Mouse (Mus musculus) embryonic fibroblast, embryonic 13.5 days (primary cell): ENCODE data around the gene Gadd45b. TPM values are rescaled to one million over a fixed set of nuclear protein-coding genes. Genes with fewer than 3 reads are reported as not detected.

Experiments
- H3K27ac ChIP-seq: 2 replicates; pipeline ENCODE4 v1.5.1; 2012; ENCODE audit warnings: low read length, control low read depth, inconsistent platforms; ENCODE audit not compliant: insufficient read depth
- H3K4me1 ChIP-seq: 2 replicates; pipeline ENCODE4 v1.6.1; 2011; ENCODE audit warnings: low read length; ENCODE audit not compliant: control insufficient read depth, insufficient read depth
- H3K4me3 ChIP-seq: 2 replicates; pipeline ENCODE4 v1.5.1; 2011; ENCODE audit warnings: mild to moderate bottlenecking, control low read depth, low read length; ENCODE audit not compliant: insufficient read depth
- CTCF ChIP-seq: IDR thresholded peaks from 2 replicates; pipeline ENCODE4 v1.5.1; 2011; ENCODE audit warnings: mild to moderate bottlenecking, control low read depth, low read length, moderate library complexity, borderline replicate concordance; ENCODE audit not compliant: insufficient read depth
- POLR2A ChIP-seq: IDR thresholded peaks from 2 replicates; pipeline ENCODE4 v1.6.1; 2011; ENCODE audit warnings: low read depth, mild to moderate bottlenecking, control low read depth, low read length, moderate library complexity
- polyA plus RNA-seq: library from polyadenylated mRNA; stranded (reverse); fragments of >200 nt; gene quantifications from 2 replicates; pipeline ENCODE4 v1.2.4, GENCODE M21; 2011; ENCODE audit warnings: low read depth; ENCODE audit not compliant: missing spikeins, insufficient read length

Gene Gadd45b
- polyA plus RNA-seq, 1 experiment: 45.7 TPM

- no peak overlapping the region for H3K27ac ChIP-seq
- TF ChIP-seq POLR2A (no peak), CTCF (no peak)
- H3K4me3 ChIP-seq: no peak overlapping the region
- no peaks in the 10 kb centered on the region for H3K4me1 ChIP-seq
These were observed 42.5 kb downstream of the Gadd45b start for GRCm38 (mm10) chr10:80972071-80972987.

- H3K4me3 ChIP-seq: no peak overlapping the region
- TF ChIP-seq POLR2A: no peak
- no peak for TF ChIP-seq CTCF
- H3K4me1 ChIP-seq: no peaks in the 10 kb centered on the region
- no peak overlapping the region for H3K27ac ChIP-seq
These were observed 43.8 kb downstream of the Gadd45b start for GRCm38 (mm10) chr10:80973722-80974121.

GRCm38 (mm10) chr10:80975478-80975877 lies 45.6 kb downstream of the Gadd45b start:
- no peak overlapping the region for H3K27ac ChIP-seq
- TF ChIP-seq POLR2A (no peak), CTCF (no peak)
- H3K4me3 ChIP-seq: no peak overlapping the region
- no peaks in the 10 kb centered on the region for H3K4me1 ChIP-seq

GRCm38 (mm10) chr10:80981564-80982112 lies 51.8 kb downstream of the Gadd45b start:
- no peak overlapping the region for H3K27ac ChIP-seq
- no peak overlapping the region for H3K4me3 ChIP-seq
- peaks cover 2% of the 10 kb centered on the region; the same call in 1 of the 2 replicates for H3K4me1 ChIP-seq
- TF ChIP-seq POLR2A (no peak), CTCF (no peak)

Other genes starting within 250 kb of the Gadd45b start
- gene Mob3a, start 228.1 kb upstream of the Gadd45b start, polyA plus RNA-seq: 40.9 and 56.0 TPM in 2 replicates
- 24.6 and 38.5 TPM in 2 replicates for gene Izumo4, start 227.9 kb upstream of the Gadd45b start, polyA plus RNA-seq
- gene Ap3d1, start 187.8 kb upstream of the Gadd45b start, polyA plus RNA-seq: 116 and 155 TPM in 2 replicates
- 22.3 and 22.4 TPM in 2 replicates for gene Dot1l, start 174.9 kb upstream of the Gadd45b start, polyA plus RNA-seq
- gene Sf3a2, start 131.9 kb upstream of the Gadd45b start, polyA plus RNA-seq: 48.0 and 49.3 TPM in 2 replicates
- gene Plekhj1, start 131.4 kb upstream of the Gadd45b start, polyA plus RNA-seq: 59.1 and 59.9 TPM in 2 replicates
- not detected in 2 replicates for gene Amh, start 124.8 kb upstream of the Gadd45b start, polyA plus RNA-seq
- gene Jsrp1, start 116.6 kb upstream of the Gadd45b start, polyA plus RNA-seq: 0.70 TPM in 1 of 2 replicates, not detected in the other
- 331 and 347 TPM in 2 replicates for gene Oaz1, start 103.4 kb upstream of the Gadd45b start, polyA plus RNA-seq
- 0.19 TPM in 1 of 2 replicates, not detected in the other for gene Lingo3, start 86.0 kb upstream of the Gadd45b start, polyA plus RNA-seq
- gene Lsm7, start 74.9 kb upstream of the Gadd45b start, polyA plus RNA-seq: 75.6 and 106 TPM in 2 replicates
- gene Sppl2b, start 74.8 kb upstream of the Gadd45b start, polyA plus RNA-seq: 23.8 and 30.9 TPM in 2 replicates
- gene Tmprss9, start 58.2 kb upstream of the Gadd45b start, polyA plus RNA-seq: not detected in 2 replicates
- gene Timm13, start 29.1 kb upstream of the Gadd45b start, polyA plus RNA-seq: 75.8 and 89.2 TPM in 2 replicates
- gene Lmnb2, start 11.8 kb upstream of the Gadd45b start, polyA plus RNA-seq: 14.1 and 14.7 TPM in 2 replicates
- gene Gng7, start 84.9 kb downstream of the Gadd45b start, polyA plus RNA-seq: 5.3 and 5.4 TPM in 2 replicates
- gene Diras1, start 95.6 kb downstream of the Gadd45b start, polyA plus RNA-seq: not detected in 2 replicates
- gene Slc39a3, start 107.4 kb downstream of the Gadd45b start, polyA plus RNA-seq: 11.9 and 13.1 TPM in 2 replicates
- gene Sgta, start 130.1 kb downstream of the Gadd45b start, polyA plus RNA-seq: 85.2 and 90.7 TPM in 2 replicates
- 30.4 and 33.8 TPM in 2 replicates for gene Thop1, start 140.0 kb downstream of the Gadd45b start, polyA plus RNA-seq
- gene Creb3l3, start 168.8 kb downstream of the Gadd45b start, polyA plus RNA-seq: 0.23 TPM in 1 of 2 replicates, not detected in the other
- gene Map2k2, start 175.8 kb downstream of the Gadd45b start, polyA plus RNA-seq: 61.3 and 69.6 TPM in 2 replicates
- 16.9 and 23.5 TPM in 2 replicates for gene Zbtb7a, start 205.1 kb downstream of the Gadd45b start, polyA plus RNA-seq
- 25.6 and 27.9 TPM in 2 replicates for gene Pias4, start 237.8 kb downstream of the Gadd45b start, polyA plus RNA-seq
- 1,643 and 1,827 TPM in 2 replicates for gene Eef2, start 246.6 kb downstream of the Gadd45b start, polyA plus RNA-seq